Mouse (Mus musculus): Measurements from ENCODE around the gene Mylk.
A peak's percentile ranks its signal among the peaks of the same experiment; 100 is the strongest.
"Not testable (repeated sequence)": the region's sequence is repeated elsewhere in the genome, so short reads cannot be mapped to it uniquely, and the experiment has no call there.

The Mylk gene

GRCm38 (mm10) chr16:34745065-34745585 is at the start of gene Mylk:
Mylk (plus strand) TSS chr16:34745210.
- DNase-seq (ENCODE audit: low spot score in 2 of 2) = peak; percentile 7 to 11

- not testable (repeated sequence) for DNase-seq (ENCODE audit: low spot score in 2 of 2)
These were observed 46.3 kb upstream of the Mylk start for GRCm38 (mm10) chr16:34698721-34699120.

GRCm38 (mm10) chr16:34700165-34700827 is 44.7 kb upstream of the Mylk start:
- peak; percentile 12 to 32 for DNase-seq (ENCODE audit: low spot score in 2 of 2)

- DNase-seq (ENCODE audit: low spot score in 2 of 2) = no peak
These were observed 44.2 kb upstream of the Mylk start for GRCm38 (mm10) chr16:34700828-34701216.

DNA sequence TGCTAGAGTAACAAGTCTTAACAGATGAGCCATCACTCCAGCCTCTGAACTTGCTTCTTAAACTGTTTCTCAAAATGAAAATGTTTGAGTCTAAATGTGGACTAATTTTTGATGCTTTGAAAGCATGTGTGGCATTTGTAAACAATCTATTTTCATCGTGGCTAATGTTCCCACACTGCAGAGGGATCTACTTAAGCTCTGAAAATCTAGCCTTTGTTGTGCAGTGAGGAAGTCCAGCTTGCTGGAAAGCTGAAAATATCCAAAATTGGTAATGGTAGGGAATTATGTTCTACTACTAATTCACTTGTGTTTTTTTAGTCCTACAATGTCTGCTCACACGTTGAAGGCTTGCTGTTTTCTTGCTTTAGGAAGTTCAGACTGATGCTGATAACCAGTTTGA is 39.0 kb upstream of the Mylk start:
- no peak for DNase-seq (ENCODE audit: low spot score in 2 of 2)

GRCm38 (mm10) chr16:34706487-34706946 is 38.5 kb upstream of the Mylk start:
- DNase-seq (ENCODE audit: low spot score in 2 of 2) = no peak

DNA sequence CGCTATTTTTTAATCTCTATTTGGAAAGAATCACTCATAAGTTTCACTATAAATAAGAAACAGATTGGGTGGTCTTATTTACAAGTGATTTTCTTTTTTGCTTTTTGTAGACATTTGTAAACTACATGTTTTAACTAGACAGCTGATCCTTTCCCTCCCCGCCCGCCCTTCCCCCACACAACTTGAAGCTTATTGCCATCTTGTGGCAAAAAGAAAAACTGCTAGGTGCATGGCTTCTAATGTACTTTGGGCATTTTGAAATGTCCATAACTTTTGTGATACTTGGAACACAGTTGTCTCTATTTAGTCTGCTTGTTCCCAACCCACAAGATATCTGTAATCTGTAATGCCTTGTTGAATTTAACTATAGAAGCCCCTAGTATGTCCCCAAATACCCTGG is 33.5 kb upstream of the Mylk start:
- no peak for DNase-seq (ENCODE audit: low spot score in 2 of 2)

GRCm38 (mm10) chr16:34725156-34725555 is 19.9 kb upstream of the Mylk start:
- DNase-seq (ENCODE audit: low spot score in 2 of 2) = no peak

- not testable (repeated sequence) for DNase-seq (ENCODE audit: low spot score in 2 of 2)
These were observed 16.4 kb upstream of the Mylk start for GRCm38 (mm10) chr16:34728610-34729009.

DNA sequence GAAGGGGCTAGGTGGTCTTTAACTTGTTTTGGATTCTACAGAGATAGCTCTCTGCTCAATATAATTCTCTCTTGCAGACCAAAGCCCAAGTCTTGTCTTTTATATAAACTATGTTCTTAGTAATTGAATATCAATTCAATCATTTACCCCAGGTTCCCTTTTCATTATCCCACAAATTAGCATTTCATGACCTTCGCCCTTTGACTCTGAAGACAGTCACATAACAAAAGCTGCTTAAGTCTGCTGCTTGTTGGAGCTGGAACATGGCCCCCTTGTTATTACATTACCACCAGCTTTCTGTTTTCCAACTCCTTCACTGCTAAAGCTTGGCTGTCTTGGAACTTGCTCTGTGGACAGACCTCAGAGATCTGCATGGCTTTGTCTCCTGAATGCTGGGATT is 15.6 kb upstream of the Mylk start:
- no peak for DNase-seq (ENCODE audit: low spot score in 2 of 2)

GRCm38 (mm10) chr16:34738656-34739233 is 6.3 kb upstream of the Mylk start:
- DNase-seq (ENCODE audit: low spot score in 2 of 2) = no peak

DNA sequence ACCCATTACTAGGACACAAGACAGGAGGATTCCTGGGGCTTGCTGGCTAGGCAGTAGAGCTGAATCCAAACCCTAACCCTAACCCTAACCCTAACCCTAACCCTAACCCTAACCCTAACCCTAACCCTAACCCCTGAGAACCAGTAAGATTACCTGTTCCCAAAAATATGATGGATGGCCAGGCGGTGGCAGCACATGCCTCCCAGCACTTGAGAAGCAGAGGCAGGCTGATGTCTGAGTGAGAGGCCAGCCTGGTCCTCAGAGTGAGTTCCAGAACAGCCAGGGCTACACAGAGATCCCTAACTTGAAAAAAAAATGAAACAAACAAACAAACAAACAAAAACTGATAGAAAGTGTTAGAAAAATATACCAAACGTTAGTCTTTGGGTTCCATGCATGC is 2.1 kb upstream of the Mylk start:
- DNase-seq (ENCODE audit: low spot score in 2 of 2) = no peak

- no peak for DNase-seq (ENCODE audit: low spot score in 2 of 2)
These were observed 3.2 kb downstream of the Mylk start for GRCm38 (mm10) chr16:34748081-34748720.

DNA sequence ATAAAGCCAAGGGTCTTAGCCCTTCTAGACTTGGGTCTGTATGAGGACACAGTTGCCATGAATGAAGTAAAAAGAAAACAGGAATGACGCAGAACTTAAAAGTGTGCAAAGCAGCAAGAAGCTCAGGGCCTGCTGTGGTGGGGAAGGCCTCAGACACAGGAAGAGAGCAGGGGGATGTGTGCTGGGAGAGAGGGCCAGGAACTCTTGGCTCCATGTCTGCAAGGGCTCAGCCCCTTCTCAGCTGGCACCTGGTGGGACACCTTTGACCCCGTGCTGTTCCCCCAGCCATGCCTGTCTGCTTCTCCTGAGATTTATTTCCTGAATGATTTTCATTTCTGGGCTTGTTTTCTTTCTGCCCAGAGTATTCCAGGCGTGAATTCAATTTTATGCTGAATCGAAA is 4.5 kb downstream of the Mylk start:
- no peak for DNase-seq (ENCODE audit: low spot score in 2 of 2)

- no peak for DNase-seq (ENCODE audit: low spot score in 2 of 2)
These were observed 7.0 kb downstream of the Mylk start for GRCm38 (mm10) chr16:34752026-34752425.

DNA sequence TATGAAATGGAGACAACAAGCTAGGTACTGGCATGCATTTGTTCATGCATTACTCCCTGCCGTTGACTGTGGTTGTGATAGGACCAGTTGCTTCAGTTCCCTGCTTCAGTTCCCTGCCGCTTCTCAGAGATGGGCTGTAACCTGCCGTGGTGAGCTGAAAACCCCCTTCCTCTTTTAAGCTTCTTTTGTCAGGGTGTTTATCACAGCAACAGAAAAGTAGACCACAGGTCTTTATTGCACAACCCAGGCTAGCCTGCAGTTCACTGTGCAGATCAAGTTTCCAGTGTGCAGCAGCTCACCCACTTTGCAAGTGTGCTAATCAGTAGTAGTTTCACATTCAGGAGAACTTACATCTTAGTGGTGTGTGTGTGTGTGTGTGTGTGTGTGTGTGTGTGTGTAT is 8.0 kb downstream of the Mylk start:
- DNase-seq (ENCODE audit: low spot score in 2 of 2) = no peak

DNA sequence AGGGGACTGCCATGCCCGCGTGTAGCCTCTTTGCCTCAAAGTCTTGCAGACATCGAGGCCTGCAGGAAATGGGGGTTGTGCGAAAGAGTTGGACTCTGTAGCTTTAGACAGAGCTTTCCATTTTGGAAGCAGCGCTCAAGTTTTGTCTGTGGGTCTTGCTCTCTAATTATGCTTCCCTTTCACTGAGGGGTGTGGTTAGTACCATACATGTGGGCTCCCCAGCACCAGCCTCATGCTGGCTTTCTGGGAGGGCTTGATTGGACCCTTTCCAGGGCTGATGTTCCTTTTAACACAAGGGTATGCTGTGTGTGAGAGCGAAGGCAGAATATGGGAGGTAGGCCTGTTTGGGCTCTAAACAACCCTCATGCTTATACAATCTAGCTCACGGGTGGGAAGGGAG is 12.0 kb downstream of the Mylk start:
- DNase-seq (ENCODE audit: low spot score in 2 of 2) = no peak

GRCm38 (mm10) chr16:34758205-34758604 is 13.2 kb downstream of the Mylk start:
- no peak for DNase-seq (ENCODE audit: low spot score in 2 of 2)

DNA sequence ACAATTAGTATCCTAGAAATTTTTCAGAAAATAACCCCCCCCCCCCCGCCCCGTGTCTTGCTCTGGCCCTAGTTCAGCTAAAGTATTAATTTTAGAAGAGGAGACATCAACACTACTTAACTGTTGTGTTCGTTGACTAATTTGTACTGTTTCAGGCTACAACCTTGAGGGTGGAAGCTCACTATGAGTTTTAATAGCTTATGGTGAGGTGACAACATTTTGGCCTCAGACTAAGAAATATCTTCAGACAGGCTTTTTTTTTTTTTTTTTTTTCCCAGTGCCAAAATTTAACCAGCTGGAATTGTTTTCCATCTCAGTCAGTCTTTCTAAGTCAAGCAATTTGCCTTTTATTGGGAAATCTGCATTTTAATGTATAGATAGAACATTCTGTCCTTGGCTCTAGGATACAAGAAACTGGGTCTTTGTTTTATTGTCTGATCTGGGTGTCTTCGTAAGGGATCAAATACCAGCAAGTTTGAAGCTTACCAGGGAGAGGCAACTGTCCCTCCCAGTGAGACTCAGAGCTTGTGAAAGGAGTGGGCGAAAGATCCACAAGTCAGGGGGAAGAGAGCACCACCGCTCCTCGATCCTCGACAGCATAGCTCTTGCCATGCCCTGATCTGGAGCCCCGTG is 19.1 kb downstream of the Mylk start:
- no peak for DNase-seq (ENCODE audit: low spot score in 2 of 2)

- DNase-seq (ENCODE audit: low spot score in 2 of 2) = no peak
These were observed 20.7 kb downstream of the Mylk start for GRCm38 (mm10) chr16:34765666-34766065.

DNA sequence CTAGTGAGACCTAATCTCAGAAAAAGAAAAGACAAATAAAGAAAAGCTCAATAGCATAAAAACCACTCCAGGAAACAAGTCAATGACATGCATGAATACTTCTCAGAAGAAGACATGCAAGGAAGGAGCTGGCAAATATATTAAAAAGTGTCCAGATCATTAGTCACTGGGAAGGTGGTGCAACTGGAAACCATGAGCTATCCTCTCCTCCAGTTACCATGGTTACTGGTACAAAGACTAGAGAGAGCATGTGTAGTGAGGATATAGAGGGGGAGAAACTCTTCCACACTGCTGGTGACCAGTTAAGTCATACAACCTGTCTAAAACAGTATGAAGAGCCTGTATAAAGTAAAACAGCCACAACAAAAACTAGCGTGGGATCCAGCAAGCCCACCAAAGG is 21.2 kb downstream of the Mylk start:
- no peak for DNase-seq (ENCODE audit: low spot score in 2 of 2)

- no peak for DNase-seq (ENCODE audit: low spot score in 2 of 2)
These were observed 22.4 kb downstream of the Mylk start for GRCm38 (mm10) chr16:34767443-34767842.

GRCm38 (mm10) chr16:34768436-34768835 is 23.4 kb downstream of the Mylk start:
- DNase-seq (ENCODE audit: low spot score in 2 of 2) = no peak
